Mouse (Mus musculus) embryonic facial prominence, embryonic 13.5 days (tissue): Measurements from ENCODE around the gene Elf2. TPM values are rescaled to one million over a fixed set of nuclear protein-coding genes. Genes with fewer than 3 reads are reported as not detected.
"Not testable (repeated sequence)": the region's sequence is repeated elsewhere in the genome, so short reads cannot be mapped to it uniquely, and the experiment has no call there.

ENCODE experiments used
- ATAC-seq: fragments of 200-750 bp; cut with Nextera tagmentation; 2 replicates; pipeline ENCODE4 v1.8.0; 2017; ENCODE audit warnings: low read depth; ENCODE audit not compliant: insufficient number of reproducible peaks, insufficient read depth, low FRiP score, low TSS enrichment
- H3K27ac ChIP-seq: fragments of 300-500 bp; sonication (generic); 2 replicates; pipeline ENCODE4 v1.5.1; 2015; ENCODE audit warnings: moderate library complexity, mild to moderate bottlenecking, inconsistent platforms
- H3K27me3 ChIP-seq: fragments of 300-500 bp; sonication (generic); 2 replicates; pipeline ENCODE4 v1.6.1; 2015; ENCODE audit warnings: mild to moderate bottlenecking, inconsistent platforms
- H3K36me3 ChIP-seq: fragments of 300-500 bp; sonication (generic); 2 replicates; pipeline ENCODE4 v1.6.1; 2015; ENCODE audit warnings: mild to moderate bottlenecking, inconsistent platforms
- H3K4me1 ChIP-seq: fragments of 300-500 bp; sonication (generic); 2 replicates; pipeline ENCODE4 v1.6.1; 2015; ENCODE audit warnings: inconsistent platforms
- H3K4me2 ChIP-seq: fragments of 300-500 bp; sonication (generic); 2 replicates; pipeline ENCODE4 v1.6.1; 2015; ENCODE audit warnings: moderate library complexity, mild to moderate bottlenecking, inconsistent platforms
- H3K4me3 ChIP-seq: fragments of 300-500 bp; sonication (generic); 2 replicates; pipeline ENCODE4 v1.5.1; 2015; ENCODE audit warnings: mild to moderate bottlenecking, inconsistent platforms
- H3K9ac ChIP-seq: fragments of 300-500 bp; sonication (generic); 2 replicates; pipeline ENCODE4 v1.6.1; 2015; ENCODE audit warnings: mild to moderate bottlenecking, inconsistent platforms
- H3K9me3 ChIP-seq: fragments of 300-500 bp; sonication (generic); 2 replicates; pipeline ENCODE4 v1.6.1; 2016; ENCODE audit warnings: inconsistent platforms
- WGBS: fragments of 180-500 bp; shearing (Covaris S2); methylation state at CpG from one replicate; pipeline ENCODE4 v1.1.7; 2015; ENCODE audit warnings: mixed read lengths; 5-methylcytosine and 5-hydroxymethylcytosine counted together
- polyA plus RNA-seq: library from polyadenylated mRNA; unstranded; fragments of >200 nt; fragmentation: Nextera tagmentation; extraction: Ambion mirVana; gene quantifications from 2 replicates; pipeline ENCODE4 v1.2.1, GENCODE M21; 2015

The Elf2 gene
- polyA plus RNA-seq, 1 experiment from 2014 or later: 64.5 TPM

DNA sequence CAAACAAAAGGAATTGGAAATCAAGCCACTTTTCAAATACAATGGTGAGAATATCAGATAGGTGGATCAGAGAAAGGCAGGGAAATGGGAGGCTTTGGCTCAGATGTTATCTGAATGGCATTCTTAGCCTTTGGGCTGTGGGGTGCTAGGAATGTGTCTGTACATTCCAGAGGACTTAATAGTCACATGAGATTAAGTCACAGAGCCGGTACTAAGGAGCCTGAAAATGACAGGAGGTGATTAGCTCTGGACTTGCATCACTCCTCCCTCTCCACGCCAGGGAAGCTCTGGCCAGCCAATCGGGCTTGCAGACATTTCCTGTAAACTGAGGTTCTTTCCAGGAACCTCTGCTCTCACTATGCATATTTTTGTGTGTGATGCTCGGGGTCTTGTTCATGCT is 119.6 kb downstream of the Elf2 start:
- Histone ChIP-seq H3K4me3 (no peak overlapping the region), H3K36me3 (no peaks in the 10 kb centered on the region), H3K27me3 (no peaks in the 10 kb centered on the region), H3K27ac (no peak overlapping the region), H3K4me2 (no peak overlapping the region), H3K4me1 (peaks cover 16% of the 10 kb centered on the region), H3K9me3 (no peaks in the 10 kb centered on the region), H3K9ac (no peak overlapping the region)
- ATAC-seq: no peak
- WGBS: 40% methylated on average over 4 of the region's 4 CpGs

GRCm38 (mm10) chr3:51219213-51219612 is 121.2 kb downstream of the Elf2 start:
- ATAC-seq: no peak
- Histone ChIP-seq H3K9ac (no peak overlapping the region), H3K4me2 (no peak overlapping the region), H3K9me3 (no peaks in the 10 kb centered on the region), H3K27ac (no peak overlapping the region), H3K4me3 (no peak overlapping the region), H3K4me1 (peaks cover 10% of the 10 kb centered on the region), H3K36me3 (no peaks in the 10 kb centered on the region), H3K27me3 (no peaks in the 10 kb centered on the region)
- 81% methylated on average over 5 of the region's 5 CpGs for WGBS

GRCm38 (mm10) chr3:51218385-51218784 is 122.1 kb downstream of the Elf2 start:
- H3K27ac ChIP-seq, H3K9ac ChIP-seq, ATAC-seq, H3K9me3 ChIP-seq, H3K4me2 ChIP-seq, H3K36me3 ChIP-seq, H3K4me3 ChIP-seq, H3K4me1 ChIP-seq, H3K27me3 ChIP-seq: not testable (repeated sequence)
- WGBS: 92% methylated on average over 6 of the region's 6 CpGs

- H3K9me3 ChIP-seq, H3K27me3 ChIP-seq, H3K4me2 ChIP-seq, H3K9ac ChIP-seq, H3K4me1 ChIP-seq, H3K4me3 ChIP-seq, H3K36me3 ChIP-seq, H3K27ac ChIP-seq, ATAC-seq: not testable (repeated sequence)
- WGBS: 84% methylated on average over 7 of the region's 10 CpGs
These were observed 124.1 kb downstream of the Elf2 start for GRCm38 (mm10) chr3:51216351-51216750.

DNA sequence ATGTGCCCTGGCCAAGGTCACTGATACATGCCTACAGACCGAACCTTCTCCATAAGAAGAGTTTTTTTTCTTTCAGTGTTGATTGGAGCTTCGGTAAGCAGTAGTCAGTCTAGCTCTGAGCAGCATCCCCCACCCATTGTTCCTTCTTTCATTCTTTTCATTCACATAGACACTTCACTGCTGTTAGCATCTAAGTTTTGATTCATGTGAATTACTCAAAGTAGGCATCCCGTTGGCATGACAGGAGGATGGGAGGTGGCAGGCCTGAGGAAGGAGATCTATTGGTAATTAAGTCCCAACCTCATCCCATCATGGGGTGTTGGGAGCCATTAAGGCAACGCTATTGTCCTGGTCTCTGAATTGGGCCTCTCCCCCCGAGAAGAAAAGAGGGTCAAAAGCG is 124.8 kb downstream of the Elf2 start:
- no peak overlapping the region for H3K4me3 ChIP-seq
- H3K27ac ChIP-seq: no peak overlapping the region
- H3K27me3 ChIP-seq: no peaks in the 10 kb centered on the region
- no peak for ATAC-seq
- no peaks in the 10 kb centered on the region for H3K36me3 ChIP-seq
- no peak overlapping the region for H3K9ac ChIP-seq
- H3K9me3 ChIP-seq: no peaks in the 10 kb centered on the region
- 92% methylated on average over 6 of the region's 6 CpGs for WGBS
- no peak overlapping the region for H3K4me2 ChIP-seq
- H3K4me1 ChIP-seq: no peaks in the 10 kb centered on the region

DNA sequence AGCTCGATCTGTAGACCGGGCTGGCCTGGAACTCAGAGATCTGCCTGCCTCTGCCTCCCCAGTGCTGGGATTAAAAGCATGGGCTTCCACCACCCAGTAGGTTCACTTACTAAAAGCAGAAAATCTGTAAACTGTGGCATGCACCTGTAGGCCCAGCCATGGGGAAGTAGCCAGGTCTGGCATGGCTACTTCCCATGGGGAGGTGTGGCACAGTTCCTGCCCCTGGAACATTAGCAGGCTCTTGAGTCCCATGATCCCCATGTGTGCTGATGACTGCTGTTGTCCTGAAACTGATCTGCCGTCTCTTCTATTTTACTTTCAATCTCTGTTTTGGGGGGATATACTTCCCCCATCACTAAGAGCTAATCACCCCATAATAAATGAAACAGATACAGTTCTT is 127.4 kb downstream of the Elf2 start:
- no peak overlapping the region for H3K4me2 ChIP-seq
- no peaks in the 10 kb centered on the region for H3K9me3 ChIP-seq
- ATAC-seq: no peak
- H3K4me1 ChIP-seq: no peaks in the 10 kb centered on the region
- H3K27me3 ChIP-seq: no peaks in the 10 kb centered on the region
- no peak overlapping the region for H3K27ac ChIP-seq
- H3K36me3 ChIP-seq: no peaks in the 10 kb centered on the region
- 88% methylated on average over 3 of the region's 3 CpGs for WGBS
- H3K9ac ChIP-seq: no peak overlapping the region
- H3K4me3 ChIP-seq: no peak overlapping the region

GRCm38 (mm10) chr3:51210485-51210884 is 130.0 kb downstream of the Elf2 start:
- Histone ChIP-seq H3K9me3 (no peaks in the 10 kb centered on the region), H3K4me2 (no peak overlapping the region), H3K4me3 (no peak overlapping the region), H3K27me3 (no peaks in the 10 kb centered on the region), H3K4me1 (no peaks in the 10 kb centered on the region), H3K36me3 (no peaks in the 10 kb centered on the region), H3K9ac (no peak overlapping the region), H3K27ac (no peak overlapping the region)
- 95% methylated on average over 3 of the region's 3 CpGs for WGBS
- ATAC-seq: no peak

DNA sequence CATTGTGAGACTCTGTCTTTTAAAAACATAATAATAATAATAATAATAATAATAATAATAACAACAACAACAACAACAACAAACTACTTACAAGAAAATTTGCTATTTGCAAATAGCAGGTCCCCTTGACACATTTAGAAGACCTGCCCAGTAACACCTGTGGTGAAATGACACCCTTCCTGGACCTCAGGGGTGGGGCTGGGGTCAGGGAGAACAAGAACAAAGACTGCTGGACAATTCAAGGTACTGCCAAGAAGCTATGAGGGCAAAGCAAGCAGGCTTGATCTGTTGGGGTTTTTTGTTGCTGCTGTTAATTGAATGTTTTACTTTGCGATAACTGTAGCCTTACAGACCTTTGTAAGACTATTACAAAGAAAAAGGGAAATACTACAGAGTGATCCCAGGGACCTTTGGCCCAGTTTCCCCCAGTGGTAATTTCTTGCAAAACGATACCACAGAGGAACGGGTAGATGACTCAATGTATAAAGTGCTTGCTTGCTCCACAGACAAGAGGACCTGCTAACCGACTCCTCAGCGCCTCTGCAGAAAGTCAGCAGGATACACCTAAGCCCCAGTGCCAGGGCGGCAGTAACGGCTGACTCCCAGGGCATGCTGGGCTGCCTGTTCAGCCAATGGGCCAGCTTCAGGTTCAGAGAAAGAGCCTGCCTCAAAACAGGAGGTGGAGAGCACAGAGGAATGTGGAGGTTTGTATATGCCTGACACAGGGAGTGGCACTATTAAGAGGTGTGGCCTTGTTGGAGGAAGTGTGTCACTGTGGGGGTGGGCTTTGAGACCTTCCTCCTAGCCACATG is 130.8 kb downstream of the Elf2 start:
- no peak overlapping the region for H3K9ac ChIP-seq
- H3K4me1 ChIP-seq: no peaks in the 10 kb centered on the region
- H3K27ac ChIP-seq: no peak overlapping the region
- H3K36me3 ChIP-seq: no peaks in the 10 kb centered on the region
- no peaks in the 10 kb centered on the region for H3K27me3 ChIP-seq
- no peak overlapping the region for H3K4me3 ChIP-seq
- ATAC-seq: no peak
- H3K4me2 ChIP-seq: no peak overlapping the region
- H3K9me3 ChIP-seq: no peaks in the 10 kb centered on the region
- WGBS: 81% methylated on average over 7 of the region's 7 CpGs

DNA sequence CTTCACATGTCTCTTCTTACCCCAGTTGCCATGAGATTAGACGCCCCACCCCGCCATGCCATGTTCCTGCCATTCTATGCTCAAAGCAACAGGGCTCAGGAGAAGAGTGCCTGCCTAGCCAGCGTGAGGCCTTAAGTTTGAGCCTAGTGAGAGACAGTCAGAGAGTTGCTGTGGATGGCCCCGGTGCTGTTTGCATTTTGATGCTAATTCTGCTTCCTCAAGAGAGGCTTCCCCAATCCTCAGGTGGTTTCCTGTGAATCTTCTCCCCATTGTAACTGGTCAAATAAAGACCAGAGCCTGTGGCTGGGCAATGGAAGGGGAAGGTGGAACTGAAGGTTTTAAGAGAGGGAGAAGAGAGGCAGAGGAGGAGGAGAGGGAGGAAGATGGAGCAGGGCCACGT is 131.8 kb downstream of the Elf2 start:
- Histone ChIP-seq H3K9ac (no peak overlapping the region), H3K4me1 (no peaks in the 10 kb centered on the region), H3K27ac (no peak overlapping the region), H3K4me2 (no peak overlapping the region), H3K4me3 (no peak overlapping the region), H3K9me3 (no peaks in the 10 kb centered on the region), H3K36me3 (no peaks in the 10 kb centered on the region), H3K27me3 (no peaks in the 10 kb centered on the region)
- no peak for ATAC-seq
- 50% methylated on average over 5 of the region's 5 CpGs for WGBS

DNA sequence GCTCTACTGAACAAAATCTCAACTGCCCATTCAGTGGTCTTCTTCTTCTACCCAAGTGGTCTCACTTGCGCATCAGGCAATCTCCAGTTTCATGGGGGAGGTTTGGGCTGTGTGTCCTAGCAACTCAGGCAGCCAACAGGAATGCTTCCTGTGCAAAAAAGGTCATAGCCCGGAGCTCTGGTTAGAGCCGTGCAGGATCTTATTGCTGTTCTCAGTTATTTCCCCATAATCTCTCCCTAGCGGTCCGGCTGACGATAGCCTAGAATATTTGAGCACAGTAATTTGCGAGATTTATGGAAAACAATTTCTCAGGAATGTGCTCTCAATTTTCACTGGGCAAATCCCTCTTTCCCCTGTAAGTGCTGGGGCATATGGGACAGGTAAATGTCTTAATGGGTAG is 133.9 kb downstream of the Elf2 start:
- no peak overlapping the region for H3K4me2 ChIP-seq
- no peaks in the 10 kb centered on the region for H3K27me3 ChIP-seq
- WGBS: 51% methylated on average over 7 of the region's 7 CpGs
- no peaks in the 10 kb centered on the region for H3K9me3 ChIP-seq
- H3K36me3 ChIP-seq: no peaks in the 10 kb centered on the region
- H3K4me3 ChIP-seq: no peak overlapping the region
- no peak for ATAC-seq
- H3K4me1 ChIP-seq: no peaks in the 10 kb centered on the region
- no peak overlapping the region for H3K9ac ChIP-seq
- H3K27ac ChIP-seq: no peak overlapping the region

GRCm38 (mm10) chr3:51204897-51205296 is 135.6 kb downstream of the Elf2 start:
- WGBS: 90% methylated on average over 14 of the region's 14 CpGs
- H3K4me3 ChIP-seq: no peak overlapping the region
- no peak for ATAC-seq

GRCm38 (mm10) chr3:51204441-51204840 is 136.0 kb downstream of the Elf2 start:
- 88% methylated on average over 5 of the region's 5 CpGs for WGBS
- ATAC-seq: no peak

More at GRCm38 (mm10) chr3:51204897-51205296, 135.6 kb downstream of the Elf2 start:
- no peak overlapping the region for H3K4me2 ChIP-seq
- no peaks in the 10 kb centered on the region for H3K27me3 ChIP-seq
- H3K36me3 ChIP-seq: no peaks in the 10 kb centered on the region
- H3K4me1 ChIP-seq: no peaks in the 10 kb centered on the region
- no peak overlapping the region for H3K9ac ChIP-seq
- no peaks in the 10 kb centered on the region for H3K9me3 ChIP-seq
- H3K27ac ChIP-seq: no peak overlapping the region

More at GRCm38 (mm10) chr3:51204441-51204840, 136.0 kb downstream of the Elf2 start:
- Histone ChIP-seq H3K9me3 (no peaks in the 10 kb centered on the region), H3K4me1 (no peaks in the 10 kb centered on the region), H3K27ac (no peak overlapping the region), H3K4me2 (no peak overlapping the region), H3K27me3 (no peaks in the 10 kb centered on the region), H3K4me3 (no peak overlapping the region), H3K9ac (no peak overlapping the region), H3K36me3 (no peaks in the 10 kb centered on the region)
